Mouse (Mus musculus): ENCODE measurements around the gene Gclm. TPM values are rescaled to one million over a fixed set of nuclear protein-coding genes. Genes with fewer than 3 reads are reported as not detected.
"Not testable (repeated sequence)": the region's sequence is repeated elsewhere in the genome, so short reads cannot be mapped to it uniquely, and the experiment has no call there.

Gene Gclm
- polyA plus RNA-seq, 1 experiment from 2014 or later, result 64.6 TPM

GRCm38 (mm10) chr3:122287195-122287594, 41.8 kb downstream of the Gclm start:
- WGBS, result 79% methylated on average over 5 of the region's 5 CpGs
- ATAC-seq (ENCODE audit: low FRiP score), result no peak

DNA sequence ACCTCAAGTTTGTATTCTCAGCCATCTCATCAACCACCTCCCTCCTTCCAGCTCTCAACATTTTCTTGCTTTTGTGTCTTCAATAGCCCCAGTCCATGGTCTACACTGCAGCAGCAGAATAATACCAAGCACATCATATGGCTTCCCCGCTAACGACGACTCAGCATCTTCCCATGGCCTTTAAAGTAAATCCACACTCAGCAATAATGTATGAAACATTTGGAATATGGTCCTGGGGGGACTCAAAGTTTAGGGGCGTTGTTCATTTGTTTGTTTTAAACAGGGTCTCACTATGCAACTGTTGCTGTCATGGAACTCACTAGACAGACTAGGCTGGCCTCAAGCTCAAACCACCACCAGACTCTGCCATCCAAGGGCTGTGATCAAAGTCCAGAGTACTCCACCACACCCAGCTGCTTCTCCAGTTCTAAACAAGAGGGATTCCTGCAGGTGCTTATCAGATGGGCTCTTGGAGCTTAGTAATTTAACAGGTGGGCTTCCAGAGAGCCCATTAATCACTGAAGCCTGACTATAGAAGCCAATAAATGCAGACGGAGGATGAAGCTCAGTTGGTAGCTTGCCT, 43.3 kb downstream of the Gclm start:
- Histone ChIP-seq H3K4me1 (peaks cover 12% of the 10 kb centered on the region), H3K4me3 (replicated peaks) (no peak overlapping the region), H3K9ac (no peak overlapping the region), H3K4me2 (no peak overlapping the region), H3K27me3 (no peaks in the 10 kb centered on the region), H3K9me3 (no peaks in the 10 kb centered on the region), H3K27ac (no peak overlapping the region), H3K36me3 (replicated peaks) (peaks cover 22% of the 10 kb centered on the region)
- WGBS, result 89% methylated on average over 5 of the region's 5 CpGs
- no peak for ATAC-seq (ENCODE audit: low FRiP score)

More at GRCm38 (mm10) chr3:122287195-122287594, 41.8 kb downstream of the Gclm start:
- Histone ChIP-seq H3K27me3 (no peaks in the 10 kb centered on the region), H3K27ac (no peak overlapping the region), H3K9ac (no peak overlapping the region), H3K36me3 (replicated peaks) (peaks cover 37% of the 10 kb centered on the region), H3K4me3 (replicated peaks) (no peak overlapping the region), H3K4me1 (peaks cover 7% of the 10 kb centered on the region), H3K9me3 (no peaks in the 10 kb centered on the region), H3K4me2 (no peak overlapping the region)

DNA sequence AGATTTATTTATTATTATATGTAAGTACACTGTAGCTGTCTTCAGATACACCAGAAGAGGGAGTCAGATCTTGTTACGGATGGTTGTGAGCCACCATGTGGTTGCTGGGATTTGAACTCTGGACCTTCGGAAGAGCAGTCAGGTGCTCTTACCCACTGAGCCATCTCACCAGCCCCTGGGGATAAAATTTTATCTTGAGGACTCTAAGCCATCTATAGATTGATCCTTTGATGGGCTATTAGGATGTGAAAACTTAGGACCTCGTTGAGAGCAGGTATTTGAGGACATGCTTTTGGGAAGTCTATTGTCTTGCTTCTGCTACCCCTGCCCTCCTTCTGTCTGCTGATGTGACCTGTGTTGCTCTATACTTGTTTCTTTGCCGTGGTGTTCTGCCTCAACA, 44.0 kb downstream of the Gclm start:
- Histone ChIP-seq H3K4me1 (peaks cover 15% of the 10 kb centered on the region), H3K36me3 (replicated peaks) (peaks cover 16% of the 10 kb centered on the region)
- H3K4me2 ChIP-seq; H3K27me3 ChIP-seq; H3K9me3 ChIP-seq; H3K27ac ChIP-seq; H3K9ac ChIP-seq; ATAC-seq (ENCODE audit: low FRiP score); H3K4me3 ChIP-seq (replicated peaks): not testable (repeated sequence)
- 76% methylated on average over 4 of the region's 4 CpGs for WGBS

DNA sequence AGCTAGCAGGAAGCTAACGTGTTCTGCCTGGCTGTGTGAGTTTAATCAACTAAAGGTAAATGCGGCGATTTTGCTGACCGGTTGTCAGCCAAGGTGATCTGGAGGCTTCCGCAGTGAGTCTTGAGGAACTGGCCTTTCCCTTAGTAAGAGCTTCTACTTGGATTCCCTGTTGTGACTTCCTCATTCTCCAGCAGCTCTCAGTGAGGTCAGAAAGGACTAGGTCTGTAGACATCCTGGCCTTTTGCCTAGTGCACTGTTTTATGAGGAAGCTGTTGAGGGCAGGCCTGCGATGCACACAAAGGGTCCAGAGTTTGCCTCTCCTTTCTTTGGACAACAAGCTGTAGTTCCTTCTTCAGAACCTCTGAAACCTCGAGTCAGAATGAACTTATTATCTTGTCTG, 45.3 kb downstream of the Gclm start:
- Histone ChIP-seq H3K27me3 (no peaks in the 10 kb centered on the region), H3K4me1 (peaks cover 25% of the 10 kb centered on the region), H3K4me2 (no peak overlapping the region), H3K4me3 (replicated peaks) (no peak overlapping the region), H3K9ac (no peak overlapping the region), H3K27ac (no peak overlapping the region), H3K36me3 (replicated peaks) (peaks cover 4% of the 10 kb centered on the region; the same call in 1 of the 2 replicates), H3K9me3 (no peaks in the 10 kb centered on the region)
- 85% methylated on average over 7 of the region's 7 CpGs for WGBS
- ATAC-seq (ENCODE audit: low FRiP score), result no peak

- no peak overlapping the region for H3K9ac ChIP-seq
- 49% methylated on average over 12 of the region's 12 CpGs for WGBS
Measured at GRCm38 (mm10) chr3:122291828-122292227, 46.5 kb downstream of the Gclm start.

GRCm38 (mm10) chr3:122292300-122293222, 47.2 kb downstream of the Gclm start:
- Histone ChIP-seq H3K4me2 (peak overlapping the region; percentile 67), H3K4me1 (peaks cover 25% of the 10 kb centered on the region), H3K4me3 (replicated peaks) (peak overlapping the region; percentile 89), H3K27ac (peak overlapping the region; percentile 99), H3K36me3 (replicated peaks) (no peaks in the 10 kb centered on the region), H3K9me3 (no peaks in the 10 kb centered on the region), H3K27me3 (no peaks in the 10 kb centered on the region), H3K9ac (peak overlapping the region; percentile 96)
- WGBS, result 6% methylated on average over 54 of the region's 54 CpGs
- ATAC-seq (ENCODE audit: low FRiP score), result peak; percentile 75

More at GRCm38 (mm10) chr3:122291828-122292227, 46.5 kb downstream of the Gclm start:
- Histone ChIP-seq H3K4me3 (replicated peaks) (peak overlapping the region; percentile 89; the same call in 1 of the 2 replicates), H3K36me3 (replicated peaks) (no peaks in the 10 kb centered on the region), H3K27ac (no peak overlapping the region), H3K27me3 (no peaks in the 10 kb centered on the region), H3K4me1 (peaks cover 25% of the 10 kb centered on the region), H3K9me3 (no peaks in the 10 kb centered on the region), H3K4me2 (peak overlapping the region; percentile 67)
- ATAC-seq (ENCODE audit: low FRiP score), result no peak

DNA sequence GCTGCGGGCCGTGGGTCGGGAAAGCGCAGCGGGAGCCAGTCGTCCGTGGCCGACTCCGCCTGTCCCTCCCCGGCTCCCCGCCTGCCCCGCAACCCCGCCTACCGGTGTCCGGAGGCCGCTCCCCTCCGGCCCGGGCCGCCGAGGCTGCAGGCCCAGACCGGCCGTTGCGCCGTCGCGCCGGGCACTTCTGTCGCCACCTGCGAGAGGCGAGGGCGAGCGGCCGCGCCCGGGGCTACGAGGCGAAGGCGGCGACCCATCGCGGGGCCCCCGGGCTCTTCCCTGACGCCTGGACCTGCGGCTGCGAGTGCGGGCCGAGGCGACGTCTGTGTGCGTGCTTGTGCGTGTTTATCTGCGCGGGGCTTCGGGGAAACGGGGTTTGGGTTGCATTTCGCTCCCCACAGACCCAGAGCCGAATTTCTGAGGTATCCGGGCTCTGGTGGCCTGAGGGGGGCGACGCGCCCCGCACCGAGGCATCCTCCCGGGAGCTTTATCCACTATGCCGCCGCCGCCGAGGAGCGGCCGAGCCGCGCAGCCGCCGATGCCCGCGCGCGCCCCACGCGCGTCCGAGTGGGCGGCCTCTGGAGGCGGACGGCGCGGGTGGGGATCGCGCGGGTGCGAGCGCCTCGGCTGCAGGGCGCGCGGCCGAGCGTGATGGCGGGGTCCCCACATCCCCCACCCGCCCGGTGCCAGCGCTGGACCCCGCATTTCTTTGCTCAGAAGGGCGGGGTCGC, 48.0 kb downstream of the Gclm start:
- peak overlapping the region; percentile 89 for H3K4me3 ChIP-seq (replicated peaks)
- H3K27ac ChIP-seq, result peak overlapping the region; percentile 99
- H3K9ac ChIP-seq, result peak overlapping the region; percentile 96
- ATAC-seq (ENCODE audit: low FRiP score), result peak; percentile 73
- under 1% methylated on average over 94 of the region's 105 CpGs for WGBS
- no peaks in the 10 kb centered on the region for H3K27me3 ChIP-seq
- H3K9me3 ChIP-seq, result no peaks in the 10 kb centered on the region
- peaks cover 28% of the 10 kb centered on the region for H3K4me1 ChIP-seq
- H3K36me3 ChIP-seq (replicated peaks), result no peaks in the 10 kb centered on the region
- H3K4me2 ChIP-seq, result peak overlapping the region; percentile 67

GRCm38 (mm10) chr3:122293954-122294850, 48.8 kb downstream of the Gclm start, which contains the start of gene Bcar3:
Gene Bcar3 (plus strand): TSS chr3:122294136.
- Histone ChIP-seq H3K4me3 (replicated peaks) (peak within 1 kb of the TSS; percentile 89), H3K9ac (peak within 1 kb of the TSS; percentile 96), H3K4me2 (peak within 1 kb of the TSS; percentile 67), H3K4me1 (peaks cover 36% of the 10 kb centered on the region), H3K9me3 (no peaks in the 10 kb centered on the region), H3K27ac (peak within 1 kb of the TSS; percentile 99), H3K36me3 (replicated peaks) (no peaks in the 10 kb centered on the region), H3K27me3 (no peaks in the 10 kb centered on the region)
- 2% methylated on average over 37 of the region's 37 CpGs for WGBS
- peak; percentile 90 for ATAC-seq (ENCODE audit: low FRiP score)

DNA sequence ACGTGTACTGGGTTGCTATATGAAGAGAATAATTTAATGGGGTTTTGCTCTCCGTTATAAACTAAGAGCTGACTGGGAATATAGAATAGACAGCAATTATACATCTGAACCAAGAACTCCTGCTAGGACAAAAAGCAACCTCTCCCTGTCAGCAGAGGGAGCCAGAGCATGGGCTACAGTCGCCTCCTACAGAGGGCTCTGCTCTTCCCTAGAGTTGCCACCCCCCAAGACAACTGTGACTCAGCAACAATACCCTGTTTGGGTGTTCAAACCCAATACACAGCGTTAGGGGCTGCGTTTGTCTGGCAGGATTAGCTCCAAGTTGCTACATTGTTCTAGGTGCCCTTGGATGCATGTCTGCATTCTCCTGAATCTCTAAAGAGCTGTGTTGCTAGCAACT, 50.2 kb downstream of the Gclm start:
- Histone ChIP-seq H3K27me3 (no peaks in the 10 kb centered on the region), H3K4me1 (peaks cover 36% of the 10 kb centered on the region), H3K9me3 (no peaks in the 10 kb centered on the region), H3K36me3 (replicated peaks) (no peaks in the 10 kb centered on the region), H3K4me3 (replicated peaks) (no peak overlapping the region), H3K27ac (no peak overlapping the region), H3K9ac (no peak overlapping the region), H3K4me2 (no peak overlapping the region)
- 10% methylated on average over 5 of the region's 5 CpGs for WGBS
- ATAC-seq (ENCODE audit: low FRiP score), result no peak

DNA sequence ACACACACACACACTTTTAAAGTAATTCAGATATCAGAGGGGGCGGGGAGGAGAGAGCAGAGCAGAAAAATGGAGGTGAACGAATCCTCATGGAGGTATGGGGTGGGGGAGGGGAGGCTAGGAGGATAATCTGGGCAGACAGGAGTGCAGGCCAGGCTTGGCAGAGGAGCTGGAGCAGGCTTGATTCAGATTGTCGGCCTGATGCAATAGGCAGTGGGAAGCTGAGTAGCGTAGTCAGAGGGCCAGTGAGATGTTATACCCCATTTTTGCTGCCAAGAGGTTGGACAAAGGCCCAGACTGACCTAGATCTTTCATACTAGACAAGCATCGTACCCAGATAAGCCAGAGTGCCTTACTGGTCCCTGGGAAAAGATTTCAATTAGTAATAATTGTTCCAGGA, 51.6 kb downstream of the Gclm start:
- Histone ChIP-seq H3K4me2 (no peak overlapping the region), H3K36me3 (replicated peaks) (no peaks in the 10 kb centered on the region), H3K27me3 (no peaks in the 10 kb centered on the region; the same call in 1 of the 2 replicates), H3K4me1 (peaks cover 32% of the 10 kb centered on the region), H3K4me3 (replicated peaks) (no peak overlapping the region), H3K9ac (no peak overlapping the region), H3K27ac (no peak overlapping the region), H3K9me3 (no peaks in the 10 kb centered on the region)
- WGBS, result 61% methylated on average over 5 of the region's 5 CpGs
- ATAC-seq (ENCODE audit: low FRiP score), result no peak

Measured in forebrain, embryonic 12.5 days (tissue).